Mouse (Mus musculus) stomach, postnatal 0 days (tissue): Measurements from ENCODE around the gene Acox2. TPM values are rescaled to one million over a fixed set of nuclear protein-coding genes. Genes with fewer than 3 reads are reported as not detected.
A peak's percentile ranks its signal among the peaks of the same experiment; 100 is the strongest.

ENCODE experiments used
- ATAC-seq: fragments of 200-750 bp; cut with Nextera tagmentation; 2 replicates; pipeline ENCODE4 v1.8.0; 2017; ENCODE audit not compliant: low FRiP score, low TSS enrichment
- DNase-seq: peaks from one replicate; pipeline ENCODE4 v3.0.0-alpha.2; 2016; ENCODE audit warnings: low spot score
- H3K27ac ChIP-seq: fragments of 300-500 bp; sonication (generic); replicated peaks from 2 replicates; pipeline ENCODE4 v1.5.1; 2014; ENCODE audit warnings: mild to moderate bottlenecking, control low read depth
- H3K27me3 ChIP-seq: fragments of 300-500 bp; sonication (generic); 2 replicates; pipeline ENCODE4 v1.6.1; 2014; ENCODE audit warnings: low read length; ENCODE audit not compliant: control insufficient read depth, insufficient read depth
- H3K36me3 ChIP-seq: fragments of 300-500 bp; sonication (generic); 2 replicates; pipeline ENCODE4 v1.6.1; 2014; ENCODE audit warnings: low read length, mixed read lengths; ENCODE audit not compliant: control insufficient read depth, insufficient read depth
- H3K4me1 ChIP-seq: fragments of 300-500 bp; sonication (generic); replicated peaks from 2 replicates; pipeline ENCODE4 v1.6.1; 2014; ENCODE audit warnings: antibody characterized with exemption; ENCODE audit not compliant: control insufficient read depth, insufficient read depth
- H3K4me2 ChIP-seq: fragments of 300-500 bp; sonication (generic); replicated peaks from 2 replicates; pipeline ENCODE4 v1.6.1; 2014; ENCODE audit warnings: low read depth, mild to moderate bottlenecking, control low read depth, moderate library complexity
- H3K4me3 ChIP-seq: fragments of 300-500 bp; sonication (generic); 2 replicates; pipeline ENCODE4 v1.5.1; 2014; ENCODE audit warnings: low read depth, low read length, control low read depth
- H3K9ac ChIP-seq: fragments of 300-500 bp; sonication (generic); 2 replicates; pipeline ENCODE4 v1.6.1; 2014; ENCODE audit warnings: mild to moderate bottlenecking, low read length, control low read depth, mixed read lengths
- H3K9me3 ChIP-seq: fragments of 300-500 bp; sonication (generic); 2 replicates; pipeline ENCODE4 v1.6.1; 2016; ENCODE audit warnings: low read length; ENCODE audit not compliant: control insufficient read depth
- CTCF ChIP-seq: IDR thresholded peaks from 2 replicates; pipeline ENCODE4 v1.5.1; 2016; ENCODE audit warnings: antibody characterized with exemption, low read depth, mild to moderate bottlenecking, moderate library complexity
- EP300 ChIP-seq: optimal IDR thresholded peaks from 2 replicates; pipeline ENCODE3; 2016; ENCODE audit warnings: antibody characterized with exemption
- WGBS: fragments of 180-500 bp; shearing (Covaris S2); extraction: QIAGEN DNeasy Blood & Tissue Kit; methylation state at CpG from one replicate; pipeline ENCODE4 v1.1.7; 2014; 5-methylcytosine and 5-hydroxymethylcytosine counted together
- polyA plus RNA-seq: library from polyadenylated mRNA; unstranded; fragments of >200 nt; fragmentation: Nextera tagmentation; extraction: Ambion mirVana; gene quantifications from 2 replicates; pipeline ENCODE4 v1.2.1, GENCODE M21; 2015

The Acox2 gene
- polyA plus RNA-seq, 1 experiment from 2014 or later: 6.0 TPM

GRCm38 (mm10) chr14:8244211-8244611 lies 14.9 kb downstream of the Acox2 start:
- ATAC-seq (peak; percentile 52), DNase-seq (peak; percentile 36)
- Histone ChIP-seq H3K9me3 (no peaks in the 10 kb centered on the region), H3K4me2 (no peak overlapping the region), H3K4me3 (no peak overlapping the region), H3K36me3 (no peaks in the 10 kb centered on the region), H3K9ac (no peak overlapping the region), H3K27ac (no peak overlapping the region), H3K4me1 (no peaks in the 10 kb centered on the region), H3K27me3 (no peaks in the 10 kb centered on the region)
- WGBS: 49% methylated on average over 5 of the region's 5 CpGs
- TF ChIP-seq EP300 (no peak), CTCF (no peak)

- ATAC-seq (peak; percentile 71), DNase-seq (peak; percentile 47)
- H3K9ac ChIP-seq: no peak overlapping the region
- WGBS: 47% methylated on average over 8 of the region's 8 CpGs
- no peaks in the 10 kb centered on the region for H3K9me3 ChIP-seq
- H3K27ac ChIP-seq: no peak overlapping the region
- no peaks in the 10 kb centered on the region for H3K27me3 ChIP-seq
- TF ChIP-seq CTCF: no peak
- TF ChIP-seq EP300: no peak
- H3K4me3 ChIP-seq: no peak overlapping the region
- H3K36me3 ChIP-seq: no peaks in the 10 kb centered on the region
- H3K4me1 ChIP-seq: no peaks in the 10 kb centered on the region
- H3K4me2 ChIP-seq: no peak overlapping the region
These were observed 15.8 kb downstream of the Acox2 start for GRCm38 (mm10) chr14:8243136-8243888.

GRCm38 (mm10) chr14:8242388-8242920 lies 16.7 kb downstream of the Acox2 start:
- no peaks in the 10 kb centered on the region for H3K9me3 ChIP-seq
- no peak overlapping the region for H3K9ac ChIP-seq
- TF ChIP-seq CTCF: peak; percentile 77
- TF ChIP-seq EP300: no peak
- WGBS: 61% methylated on average over 5 of the region's 5 CpGs
- DNase-seq: peak; percentile 73
- H3K27ac ChIP-seq: no peak overlapping the region
- H3K36me3 ChIP-seq: no peaks in the 10 kb centered on the region
- H3K4me2 ChIP-seq: no peak overlapping the region
- H3K27me3 ChIP-seq: no peaks in the 10 kb centered on the region
- peak; percentile 78 for ATAC-seq
- H3K4me3 ChIP-seq: no peak overlapping the region
- H3K4me1 ChIP-seq: no peaks in the 10 kb centered on the region

GRCm38 (mm10) chr14:8241816-8242215 lies 17.3 kb downstream of the Acox2 start:
- Histone ChIP-seq H3K9ac (no peak overlapping the region), H3K27ac (no peak overlapping the region), H3K36me3 (no peaks in the 10 kb centered on the region), H3K9me3 (no peaks in the 10 kb centered on the region), H3K4me2 (no peak overlapping the region), H3K4me1 (no peaks in the 10 kb centered on the region), H3K27me3 (no peaks in the 10 kb centered on the region), H3K4me3 (no peak overlapping the region)
- TF ChIP-seq EP300 (no peak), CTCF (no peak)
- ATAC-seq (no peak), DNase-seq (no peak)

GRCm38 (mm10) chr14:8233252-8233651 lies 25.9 kb downstream of the Acox2 start:
- TF ChIP-seq CTCF (no peak), EP300 (no peak)
- ATAC-seq (no peak), DNase-seq (no peak)
- Histone ChIP-seq H3K27ac (no peak overlapping the region), H3K4me1 (no peaks in the 10 kb centered on the region), H3K4me2 (no peak overlapping the region), H3K4me3 (no peak overlapping the region), H3K27me3 (no peaks in the 10 kb centered on the region), H3K36me3 (no peaks in the 10 kb centered on the region), H3K9ac (no peak overlapping the region), H3K9me3 (no peaks in the 10 kb centered on the region)
- WGBS: 45% methylated on average over 1 of the region's 1 CpGs

- Histone ChIP-seq H3K9me3 (no peaks in the 10 kb centered on the region), H3K36me3 (no peaks in the 10 kb centered on the region), H3K9ac (no peak overlapping the region), H3K4me1 (no peaks in the 10 kb centered on the region), H3K27ac (no peak overlapping the region), H3K4me3 (no peak overlapping the region), H3K27me3 (no peaks in the 10 kb centered on the region), H3K4me2 (no peak overlapping the region)
- ATAC-seq (no peak), DNase-seq (no peak)
- 88% methylated on average over 6 of the region's 6 CpGs for WGBS
- no peak for TF ChIP-seq EP300
- TF ChIP-seq CTCF: no peak
These were observed 26.8 kb downstream of the Acox2 start for GRCm38 (mm10) chr14:8232155-8232910.
